Mouse (Mus musculus) neutrophil, adult 5-6 weeks (primary cell): ENCODE measurements around the gene Maml3. TPM values are rescaled to one million over a fixed set of nuclear protein-coding genes. Genes with fewer than 3 reads are reported as not detected.

Experiments used
- ATAC-seq: fragments of 151-379, 151-347 bp; 2 replicates; pipeline ENCODE4 v1.8.0; 2017; ENCODE audit warnings: mild to moderate bottlenecking, moderate TSS enrichment; ENCODE audit not compliant: insufficient number of reproducible peaks, poor library complexity, low FRiP score, severe bottlenecking; ENCODE audit errors: extremely low read depth
- total RNA-seq: library from RNA; stranded (forward); fragments of 200-1000 nt; gene quantifications from 2 replicates; pipeline ENCODE4 v1.2.3, GENCODE M21; 2017

Maml3 gene
- total RNA-seq, 1 experiment from 2014 or later = 11.9 TPM

GRCm38 (mm10) chr3:51861631-51862030 is 243.2 kb downstream of the Maml3 start:
- no peak for ATAC-seq

- ATAC-seq = no peak
These were observed 244.4 kb downstream of the Maml3 start for GRCm38 (mm10) chr3:51860458-51860857.

GRCm38 (mm10) chr3:51859208-51859607 is 245.7 kb downstream of the Maml3 start:
- ATAC-seq = no peak

GRCm38 (mm10) chr3:51854152-51854551 is 250.7 kb downstream of the Maml3 start:
- no peak for ATAC-seq

GRCm38 (mm10) chr3:51853610-51854009 is 251.3 kb downstream of the Maml3 start:
- no peak for ATAC-seq

- ATAC-seq = no peak
These were observed 252.2 kb downstream of the Maml3 start for GRCm38 (mm10) chr3:51852692-51853091.

GRCm38 (mm10) chr3:51851596-51851995 is 253.3 kb downstream of the Maml3 start:
- ATAC-seq = no peak

GRCm38 (mm10) chr3:51849462-51849861 is 255.4 kb downstream of the Maml3 start:
- ATAC-seq = no peak

- no peak for ATAC-seq
These were observed 257.6 kb downstream of the Maml3 start for GRCm38 (mm10) chr3:51847262-51847661.

- no peak for ATAC-seq
These were observed 260.6 kb downstream of the Maml3 start for GRCm38 (mm10) chr3:51844255-51844654.

GRCm38 (mm10) chr3:51842140-51842539 is 262.7 kb downstream of the Maml3 start:
- ATAC-seq = no peak

- ATAC-seq = no peak
These were observed 263.3 kb downstream of the Maml3 start for GRCm38 (mm10) chr3:51841598-51841997.

GRCm38 (mm10) chr3:51841177-51841576 is 263.7 kb downstream of the Maml3 start:
- ATAC-seq = no peak

- ATAC-seq = no peak
These were observed 264.6 kb downstream of the Maml3 start for GRCm38 (mm10) chr3:51840095-51840805.

- no peak for ATAC-seq
These were observed 265.5 kb downstream of the Maml3 start for GRCm38 (mm10) chr3:51839353-51839715.

GRCm38 (mm10) chr3:51838696-51839352 is 266.1 kb downstream of the Maml3 start:
- ATAC-seq = no peak

GRCm38 (mm10) chr3:51832985-51833384 is 271.9 kb downstream of the Maml3 start:
- no peak for ATAC-seq

GRCm38 (mm10) chr3:51830821-51831429 is 274.0 kb downstream of the Maml3 start:
- ATAC-seq = no peak

GRCm38 (mm10) chr3:51825530-51825929 is 279.3 kb downstream of the Maml3 start:
- ATAC-seq = no peak

GRCm38 (mm10) chr3:51824506-51824905 is 280.4 kb downstream of the Maml3 start:
- ATAC-seq = no peak
